Mouse (Mus musculus) ES-E14 (cell line): Measurements from ENCODE around the gene Zzz3. TPM values are rescaled to one million over a fixed set of nuclear protein-coding genes. Genes with fewer than 3 reads are reported as not detected.

ENCODE experiments used
- DNase-seq: peaks from one replicate; pipeline ENCODE4 v3.0.0-alpha.2; 2013; ENCODE audit warnings: low read depth, low spot score
- H3K27ac ChIP-seq: 2 replicates; pipeline ENCODE4 v1.5.1; 2012; ENCODE audit warnings: low read depth, mild to moderate bottlenecking, low read length, moderate library complexity, mixed read lengths; ENCODE audit not compliant: poor library complexity, insufficient read depth, severe bottlenecking
- H3K36me3 ChIP-seq: 2 replicates; pipeline ENCODE4 v1.6.1; 2012; ENCODE audit warnings: mild to moderate bottlenecking, low read length, moderate library complexity, mixed read lengths; ENCODE audit not compliant: control insufficient read depth, poor library complexity, insufficient read depth, severe bottlenecking
- H3K4me1 ChIP-seq, 2 experiments: fragments of 150-350 bp in 1 of 2; sonication (generic) in 1 of 2; 2 replicates each; pipeline ENCODE4 v1.6.1; 2012; ENCODE audit warnings: low read length in 2 of 2, mild to moderate bottlenecking in 1 of 2, mixed read lengths in 1 of 2; ENCODE audit not compliant: control insufficient read depth in 2 of 2, insufficient read depth in 2 of 2, poor library complexity in 1 of 2
- H3K4me3 ChIP-seq, 2 experiments: fragments of 150-350 bp in 1 of 2; sonication (generic) in 1 of 2; 2 replicates each; pipeline ENCODE4 v1.5.1; 2012; ENCODE audit warnings: low read length in 2 of 2, low read depth in 1 of 2, mild to moderate bottlenecking in 1 of 2, mixed read lengths in 1 of 2; ENCODE audit not compliant: insufficient read depth in 1 of 2, poor library complexity in 1 of 2, severe bottlenecking in 1 of 2
- H3K9ac ChIP-seq: 2 replicates; pipeline ENCODE4 v1.6.1; 2012; ENCODE audit warnings: low read depth, mild to moderate bottlenecking, low read length, mixed read lengths; ENCODE audit not compliant: poor library complexity, insufficient read depth, severe bottlenecking
- H3K9me3 ChIP-seq: fragments of 150-350 bp; sonication (generic); 2 replicates; pipeline ENCODE4 v1.6.1; 2012; ENCODE audit warnings: low read depth, mild to moderate bottlenecking, low read length; ENCODE audit not compliant: control insufficient read depth, insufficient read depth
- CHD2 ChIP-seq: IDR thresholded peaks from 2 replicates; pipeline ENCODE4 v1.6.1; 2014; ENCODE audit warnings: mild to moderate bottlenecking, low read depth, low read length, inconsistent platforms
- HCFC1 ChIP-seq: IDR thresholded peaks from 2 replicates; pipeline ENCODE4 v1.6.1; 2012; ENCODE audit warnings: low read length, inconsistent platforms, borderline replicate concordance; ENCODE audit not compliant: insufficient read depth
- MAFK ChIP-seq: IDR thresholded peaks from 2 replicates; pipeline ENCODE4 v1.6.1; 2014; ENCODE audit warnings: mild to moderate bottlenecking, low read depth, low read length, inconsistent platforms; ENCODE audit not compliant: insufficient read depth
- ZC3H11A ChIP-seq: IDR thresholded peaks from 2 replicates; pipeline ENCODE4 v1.6.1; 2012; ENCODE audit warnings: low read depth, mild to moderate bottlenecking, inconsistent platforms, low read length, borderline replicate concordance
- ZNF384 ChIP-seq: IDR thresholded peaks from 2 replicates; pipeline ENCODE4 v1.6.1; 2012; ENCODE audit warnings: low read depth, low read length, inconsistent platforms
- in situ Hi-C, 2 experiments: fragments of 600-800 bp; cut with MboI; formaldehyde crosslinking; loops; one replicate each; pipeline ENCODE4 v1.15.1; 2025; ENCODE audit warnings: low sequenced_read_pairs in 2 of 2, inconsistent platforms in 1 of 2; ENCODE audit not compliant: unreplicated experiment in 2 of 2
- total RNA-seq: library from RNA; depleted of rRNA; stranded (reverse); fragments of 300-350 nt; gene quantifications from 2 replicates; pipeline ENCODE4 v1.2.3, GENCODE M21; 2012; rRNA removed

The Zzz3 gene
- total RNA-seq, 1 experiment = 40.9 TPM

DNA sequence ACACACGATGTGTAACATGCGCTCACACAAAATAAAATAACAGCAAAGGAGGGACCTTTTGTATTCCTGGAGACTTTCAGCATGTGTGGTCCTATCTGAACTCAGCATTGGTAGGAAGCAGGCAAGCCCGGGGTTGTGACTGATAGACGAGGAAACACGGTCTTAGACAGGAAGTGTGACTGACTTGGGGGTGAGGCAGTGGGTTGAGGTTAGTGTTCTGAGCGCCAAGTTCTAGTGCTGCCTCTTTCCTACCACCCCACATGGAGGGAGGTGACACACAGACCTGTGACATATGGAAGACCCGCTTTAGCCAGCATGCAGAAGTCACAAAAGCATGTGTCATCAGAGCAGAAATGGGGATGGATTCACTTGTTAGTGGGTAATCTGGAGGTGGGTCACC is 114.0 kb downstream of the Zzz3 start:
- TF ChIP-seq ZNF384 = no peak
- TF ChIP-seq HCFC1 = no peak
- no peak for TF ChIP-seq MAFK
- no peak for TF ChIP-seq CHD2
- no peak for TF ChIP-seq ZC3H11A
- in situ Hi-C loops = no loop called here
- Histone ChIP-seq H3K36me3 (no peaks in the 10 kb centered on the region), H3K4me3 (no peak overlapping the region), H3K27ac (no peak overlapping the region), H3K4me1 (no peaks in the 10 kb centered on the region), H3K9ac (no peak overlapping the region), H3K9me3 (no peaks in the 10 kb centered on the region)
- DNase-seq = no peak

Other genes starting within 250 kb of the Zzz3 start
- gene Gipc2, start 229.2 kb upstream of the Zzz3 start, total RNA-seq = 0.76 and 0.95 TPM in 2 replicates
- gene Dnajb4, start 185.2 kb upstream of the Zzz3 start, total RNA-seq = 5.9 and 8.6 TPM in 2 replicates
- gene Fubp1, start 185.1 kb upstream of the Zzz3 start, total RNA-seq = 242 and 244 TPM in 2 replicates
- gene Nexn, start 129.1 kb upstream of the Zzz3 start, total RNA-seq = 2.6 and 3.1 TPM in 2 replicates
- gene Miga1, start 55.1 kb upstream of the Zzz3 start, total RNA-seq = 28.7 and 35.2 TPM in 2 replicates
- gene Usp33, start 49.0 kb upstream of the Zzz3 start, total RNA-seq = 47.9 and 49.5 TPM in 2 replicates